Mouse (Mus musculus) hindbrain, embryonic 15.5 days (tissue): Measurements from ENCODE around the gene Ube2m. TPM values are rescaled to one million over a fixed set of nuclear protein-coding genes. Genes with fewer than 3 reads are reported as not detected.

Source experiments
- ATAC-seq: fragments of 200-750 bp; cut with Nextera tagmentation; 2 replicates; pipeline ENCODE4 v1.8.0; 2017; ENCODE audit warnings: low read depth, moderate number of reproducible peaks, moderate TSS enrichment; ENCODE audit not compliant: low FRiP score
- H3K27ac ChIP-seq: fragments of 300-500 bp; sonication (generic); replicated peaks from 2 replicates; pipeline ENCODE4 v1.5.1; 2015; ENCODE audit warnings: mild to moderate bottlenecking, inconsistent platforms
- H3K27me3 ChIP-seq: fragments of 300-500 bp; sonication (generic); 2 replicates; pipeline ENCODE4 v1.6.1; 2015; ENCODE audit warnings: control low read depth, inconsistent platforms
- H3K36me3 ChIP-seq: fragments of 300-500 bp; sonication (generic); 2 replicates; pipeline ENCODE4 v1.6.1; 2015; ENCODE audit warnings: control low read depth, inconsistent platforms
- H3K4me1 ChIP-seq: fragments of 300-500 bp; sonication (generic); replicated peaks from 2 replicates; pipeline ENCODE4 v1.6.1; 2015; ENCODE audit warnings: control low read depth, inconsistent platforms
- H3K4me2 ChIP-seq: fragments of 300-500 bp; sonication (generic); 2 replicates; pipeline ENCODE4 v1.6.1; 2015; ENCODE audit warnings: moderate library complexity, mild to moderate bottlenecking, inconsistent platforms
- H3K4me3 ChIP-seq: fragments of 300-500 bp; sonication (generic); 2 replicates; pipeline ENCODE4 v1.5.1; 2015; ENCODE audit warnings: mild to moderate bottlenecking, inconsistent platforms
- H3K9ac ChIP-seq: fragments of 300-500 bp; sonication (generic); 2 replicates; pipeline ENCODE4 v1.6.1; 2015; ENCODE audit warnings: inconsistent platforms
- H3K9me3 ChIP-seq: fragments of 300-500 bp; sonication (generic); 2 replicates; pipeline ENCODE4 v1.6.1; 2016; ENCODE audit warnings: control low read depth, inconsistent platforms
- WGBS: fragments of 180-500 bp; shearing (Covaris S2); methylation state at CpG from one replicate; pipeline ENCODE4 v1.1.7; 2015; 5-methylcytosine and 5-hydroxymethylcytosine counted together
- polyA plus RNA-seq: library from polyadenylated mRNA; unstranded; fragments of >200 nt; fragmentation: Nextera tagmentation; extraction: Ambion mirVana; gene quantifications from 2 replicates; pipeline ENCODE4 v1.2.1, GENCODE M21; 2015

Gene Ube2m
- polyA plus RNA-seq, 1 experiment from 2014 or later: 163 TPM

DNA sequence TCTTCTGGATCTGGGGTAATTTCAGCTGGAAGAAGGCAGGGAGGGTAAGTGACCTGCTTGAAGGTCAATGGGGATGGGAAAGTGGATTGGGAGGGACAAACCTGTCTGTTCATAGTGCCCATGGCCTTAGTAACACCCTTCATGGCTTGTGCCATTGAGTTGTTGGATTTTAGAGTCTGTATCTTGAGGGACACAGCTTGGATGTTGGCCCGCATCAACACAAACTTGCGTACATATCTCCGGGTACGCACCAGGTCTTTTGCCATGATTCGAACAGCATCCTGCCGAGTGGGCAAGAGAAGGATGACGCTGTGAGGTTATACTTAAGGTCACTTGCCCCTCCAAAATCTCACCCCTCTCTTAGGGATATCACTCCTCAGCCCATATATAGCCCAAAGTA is 5.5 kb downstream of the Ube2m start:
- H3K27me3 ChIP-seq: no peaks in the 10 kb centered on the region
- no peak overlapping the region for H3K27ac ChIP-seq
- no peak overlapping the region for H3K4me2 ChIP-seq
- peaks cover 37% of the 10 kb centered on the region for H3K4me1 ChIP-seq
- H3K9me3 ChIP-seq: no peaks in the 10 kb centered on the region
- no peak overlapping the region for H3K4me3 ChIP-seq
- no peak for ATAC-seq
- peaks cover 70% of the 10 kb centered on the region for H3K36me3 ChIP-seq
- no peak overlapping the region for H3K9ac ChIP-seq
- 93% methylated on average over 7 of the region's 7 CpGs for WGBS

DNA sequence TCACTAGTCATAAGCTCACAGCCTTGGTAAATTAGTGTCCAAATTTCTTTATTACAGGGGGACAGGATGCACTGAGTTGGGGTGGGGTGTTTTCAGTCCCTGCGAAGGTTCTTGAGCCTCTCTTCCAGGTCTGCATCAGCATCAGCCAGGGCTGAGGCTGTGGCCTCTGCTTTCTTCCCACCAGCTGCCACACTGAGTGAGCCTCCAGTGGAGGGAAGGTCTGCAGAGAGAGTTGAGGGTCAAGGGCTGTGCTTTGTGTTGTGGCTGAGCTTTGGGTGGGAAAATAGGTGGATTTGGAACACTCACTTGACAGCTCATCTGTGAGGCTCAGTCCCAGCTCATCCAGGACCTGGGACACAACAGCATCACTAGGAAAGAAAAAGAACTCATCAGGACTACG is 6.1 kb downstream of the Ube2m start:
- no peak overlapping the region for H3K4me2 ChIP-seq
- H3K9ac ChIP-seq: no peak overlapping the region

DNA sequence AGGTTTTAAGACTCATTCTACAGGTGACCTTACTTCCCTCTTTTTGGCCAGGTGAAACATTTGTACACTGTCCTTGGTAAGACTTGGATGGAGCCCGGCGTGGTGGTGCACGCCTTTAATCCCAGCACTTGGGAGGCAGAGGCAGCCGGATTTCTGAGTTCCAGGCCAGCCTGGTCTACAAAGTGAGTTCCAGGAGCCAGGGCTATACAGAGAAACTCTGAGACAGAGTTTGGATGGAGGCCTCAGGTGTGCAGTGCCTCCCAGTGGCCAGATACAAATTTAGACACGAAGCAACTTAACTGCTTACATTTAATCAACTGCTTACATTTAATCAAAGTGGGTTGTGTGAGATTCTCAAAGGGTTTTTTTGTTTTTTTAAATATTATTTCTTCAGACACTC is 7.0 kb downstream of the Ube2m start:
- Histone ChIP-seq H3K9ac (no peak overlapping the region), H3K4me3 (no peak overlapping the region), H3K36me3 (peaks cover 81% of the 10 kb centered on the region), H3K27ac (no peak overlapping the region), H3K27me3 (no peaks in the 10 kb centered on the region), H3K4me2 (no peak overlapping the region), H3K9me3 (no peaks in the 10 kb centered on the region), H3K4me1 (peaks cover 36% of the 10 kb centered on the region)
- WGBS: 74% methylated on average over 5 of the region's 5 CpGs
- ATAC-seq: no peak

More for the DNA sequence above, 6.1 kb downstream of the Ube2m start:
- no peak for ATAC-seq
- WGBS: 80% methylated on average over 2 of the region's 2 CpGs
- peaks cover 36% of the 10 kb centered on the region for H3K4me1 ChIP-seq
- no peak overlapping the region for H3K27ac ChIP-seq
- H3K27me3 ChIP-seq: no peaks in the 10 kb centered on the region
- H3K9me3 ChIP-seq: no peaks in the 10 kb centered on the region
- H3K36me3 ChIP-seq: peaks cover 76% of the 10 kb centered on the region
- H3K4me3 ChIP-seq: no peak overlapping the region

DNA sequence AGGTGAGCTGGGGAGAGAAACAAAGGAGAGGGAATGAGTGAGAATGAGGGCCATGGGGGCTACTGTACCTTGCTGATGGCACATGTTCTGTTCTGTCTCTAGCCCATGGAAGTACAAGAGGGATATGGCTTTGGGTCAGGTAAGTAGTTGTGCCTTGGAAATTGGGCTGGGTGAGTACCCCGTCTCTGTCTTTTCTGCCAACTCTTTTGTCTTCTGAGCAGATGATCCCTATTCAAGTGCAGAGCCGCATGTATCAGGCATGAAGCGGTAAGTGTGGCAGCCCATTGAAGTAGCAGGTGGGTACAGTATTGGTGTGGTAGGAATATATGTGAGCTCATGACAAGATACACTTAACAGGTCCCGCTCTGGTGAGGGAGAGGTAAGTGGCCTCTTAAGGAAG is 9.1 kb downstream of the Ube2m start:
- 87% methylated on average over 4 of the region's 4 CpGs for WGBS
- ATAC-seq: no peak
- H3K9me3 ChIP-seq: no peaks in the 10 kb centered on the region
- no peak overlapping the region for H3K4me2 ChIP-seq
- no peak overlapping the region for H3K4me3 ChIP-seq
- H3K27me3 ChIP-seq: no peaks in the 10 kb centered on the region
- no peak overlapping the region for H3K27ac ChIP-seq
- H3K36me3 ChIP-seq: peaks cover 69% of the 10 kb centered on the region
- peaks cover 30% of the 10 kb centered on the region for H3K4me1 ChIP-seq
- no peak overlapping the region for H3K9ac ChIP-seq

DNA sequence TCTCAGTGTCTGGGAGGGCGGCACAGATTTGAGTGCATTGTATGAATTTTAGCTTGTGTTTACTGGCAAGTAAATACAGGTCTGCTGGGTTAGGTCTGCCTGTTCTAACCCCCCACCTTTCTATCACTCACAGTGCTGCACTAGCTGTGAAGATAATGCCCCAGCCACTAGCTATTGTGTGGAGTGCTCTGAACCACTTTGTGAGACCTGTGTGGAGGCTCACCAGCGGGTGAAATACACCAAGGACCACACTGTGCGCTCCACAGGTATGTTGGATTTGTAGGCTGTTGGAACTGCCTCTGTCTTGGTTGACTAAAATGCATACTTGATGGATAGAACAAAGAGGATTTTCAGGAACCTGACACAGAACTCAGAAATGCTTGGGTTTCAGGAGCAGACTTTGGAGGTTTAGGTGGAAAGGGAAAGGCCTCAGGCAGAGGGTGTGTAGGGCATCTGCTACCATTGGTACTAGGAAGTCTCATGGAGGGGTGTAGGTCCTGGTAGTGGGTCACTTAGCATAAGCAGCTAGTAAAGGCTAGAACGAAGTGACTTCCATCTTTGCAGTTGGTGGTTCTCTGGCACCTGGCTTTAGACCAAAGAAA is 12.5 kb downstream of the Ube2m start:
- Histone ChIP-seq H3K9ac (peak overlapping the region; percentile 94), H3K27ac (peak overlapping the region; percentile 99), H3K36me3 (peaks cover 46% of the 10 kb centered on the region), H3K9me3 (no peaks in the 10 kb centered on the region), H3K4me3 (peak overlapping the region; percentile 87), H3K4me1 (peaks cover 29% of the 10 kb centered on the region), H3K4me2 (peak overlapping the region; percentile 98), H3K27me3 (no peaks in the 10 kb centered on the region)
- ATAC-seq: no peak
- WGBS: 25% methylated on average over 4 of the region's 4 CpGs

DNA sequence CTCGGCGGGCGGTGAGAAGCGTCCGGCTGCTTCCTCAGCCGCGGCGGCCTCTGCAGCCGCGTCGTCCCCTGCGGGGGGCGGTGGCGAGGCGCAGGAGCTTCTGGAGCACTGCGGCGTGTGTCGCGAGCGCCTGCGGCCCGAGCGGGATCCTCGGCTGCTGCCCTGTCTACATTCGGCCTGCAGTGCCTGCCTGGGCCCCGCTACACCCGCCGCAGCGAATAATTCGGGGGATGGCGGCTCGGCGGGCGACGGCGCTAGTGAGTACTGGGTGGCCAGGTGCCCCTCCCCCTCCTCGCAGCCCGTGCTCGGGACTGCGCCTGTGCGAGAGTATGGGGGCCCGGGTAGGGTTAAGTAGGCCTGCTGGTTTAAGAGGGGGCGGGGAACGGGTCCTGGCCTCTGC is 13.3 kb downstream of the Ube2m start:
- H3K36me3 ChIP-seq: peaks cover 37% of the 10 kb centered on the region
- peak; percentile 52 for ATAC-seq
- peaks cover 29% of the 10 kb centered on the region for H3K4me1 ChIP-seq
- peak overlapping the region; percentile 99 for H3K27ac ChIP-seq
- WGBS: under 1% methylated on average over 44 of the region's 44 CpGs
- H3K4me3 ChIP-seq: peak overlapping the region; percentile 87
- H3K27me3 ChIP-seq: no peaks in the 10 kb centered on the region
- peak overlapping the region; percentile 98 for H3K4me2 ChIP-seq
- H3K9me3 ChIP-seq: no peaks in the 10 kb centered on the region
- peak overlapping the region; percentile 94 for H3K9ac ChIP-seq

DNA sequence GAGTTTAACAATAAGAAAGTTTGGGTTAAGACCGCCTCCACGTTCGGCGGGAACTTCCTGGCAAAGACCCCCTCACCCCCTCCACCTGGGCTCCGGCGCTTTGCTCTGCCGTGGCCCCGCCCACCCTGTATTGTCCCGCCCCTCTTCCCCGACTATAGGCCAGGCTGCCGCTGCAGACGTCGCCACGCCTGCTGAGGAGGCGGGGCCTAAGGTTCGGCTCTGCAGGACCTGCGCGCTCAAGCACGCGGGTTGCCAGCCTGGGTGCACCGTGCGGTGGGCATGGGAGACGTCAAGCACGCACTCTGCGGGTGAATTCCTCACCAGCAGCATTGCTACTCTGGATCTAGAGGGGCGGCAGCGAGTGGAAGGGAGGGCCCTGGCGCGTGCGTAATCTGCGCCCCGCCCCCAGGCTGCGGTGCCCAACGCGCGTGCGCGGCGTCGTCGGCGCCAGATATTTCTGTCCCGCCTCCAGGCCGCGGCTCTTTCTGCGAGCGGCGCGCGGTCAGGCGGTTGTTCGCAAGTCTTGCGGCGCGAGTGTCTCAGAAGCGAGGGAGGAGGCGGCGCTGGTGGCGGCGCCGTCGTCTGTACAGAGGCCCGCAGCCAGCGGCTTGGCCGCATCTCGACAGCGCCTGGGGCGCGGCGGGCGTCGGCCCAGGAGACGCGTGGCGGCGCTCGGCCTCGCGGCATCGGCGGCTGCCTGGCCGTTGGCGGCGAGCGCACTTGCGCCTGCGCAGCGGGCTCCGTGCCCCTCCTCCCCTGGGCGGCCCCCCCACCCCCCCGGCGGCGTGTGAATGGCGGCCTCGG is 13.9 kb downstream of the Ube2m start:
- Histone ChIP-seq H3K9me3 (no peaks in the 10 kb centered on the region), H3K4me3 (peak overlapping the region; percentile 87), H3K9ac (peak overlapping the region; percentile 94), H3K27ac (peak overlapping the region; percentile 99), H3K36me3 (peaks cover 31% of the 10 kb centered on the region), H3K27me3 (no peaks in the 10 kb centered on the region), H3K4me1 (peaks cover 29% of the 10 kb centered on the region), H3K4me2 (peak overlapping the region; percentile 98)
- peak; percentile 91 for ATAC-seq
- WGBS: under 1% methylated on average over 86 of the region's 95 CpGs

DNA sequence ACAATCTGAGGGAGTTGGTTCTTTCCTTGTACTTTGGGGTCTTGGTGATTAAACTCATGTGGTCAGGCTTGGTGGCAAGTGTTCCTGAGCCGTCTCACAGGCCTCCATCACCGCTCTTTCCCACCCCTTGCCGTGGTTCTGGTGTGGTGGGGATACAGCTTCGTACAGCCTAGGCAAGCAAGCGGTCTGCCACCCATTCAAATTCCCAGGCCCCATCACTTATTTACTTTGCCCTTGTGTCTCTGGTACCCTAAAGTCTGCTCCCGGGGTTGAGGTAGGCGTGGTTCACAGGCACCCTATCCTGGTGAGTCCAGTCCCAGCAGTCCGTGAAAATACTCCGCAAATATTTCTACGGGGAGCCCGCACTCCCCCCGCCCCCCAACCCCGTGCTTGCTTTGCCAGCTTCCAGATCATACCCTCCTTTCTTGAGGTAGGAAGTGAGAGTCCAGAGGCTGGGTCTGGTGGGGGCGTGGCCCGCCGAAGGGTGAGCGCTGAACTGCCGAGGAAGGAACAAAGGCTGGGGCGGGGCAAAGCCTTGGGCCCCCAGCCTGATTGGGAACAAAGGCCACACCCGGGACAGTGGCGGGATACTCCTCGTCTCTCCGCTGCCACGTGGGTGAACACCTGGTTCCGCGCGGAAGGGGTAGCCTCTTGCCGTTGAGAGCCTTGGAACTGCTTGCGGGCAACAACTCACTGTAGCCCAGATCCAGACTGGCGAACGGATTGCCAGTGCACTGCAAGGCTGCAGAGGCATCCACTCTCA is 15.1 kb downstream of the Ube2m start:
- H3K36me3 ChIP-seq: peaks cover 19% of the 10 kb centered on the region
- peak; percentile 50 for ATAC-seq
- H3K9ac ChIP-seq: peak overlapping the region; percentile 94
- WGBS: 2% methylated on average over 30 of the region's 31 CpGs
- peak overlapping the region; percentile 98 for H3K4me2 ChIP-seq
- peak overlapping the region; percentile 99 for H3K27ac ChIP-seq
- H3K27me3 ChIP-seq: no peaks in the 10 kb centered on the region
- peaks cover 29% of the 10 kb centered on the region for H3K4me1 ChIP-seq
- peak overlapping the region; percentile 87 for H3K4me3 ChIP-seq
- no peaks in the 10 kb centered on the region for H3K9me3 ChIP-seq

DNA sequence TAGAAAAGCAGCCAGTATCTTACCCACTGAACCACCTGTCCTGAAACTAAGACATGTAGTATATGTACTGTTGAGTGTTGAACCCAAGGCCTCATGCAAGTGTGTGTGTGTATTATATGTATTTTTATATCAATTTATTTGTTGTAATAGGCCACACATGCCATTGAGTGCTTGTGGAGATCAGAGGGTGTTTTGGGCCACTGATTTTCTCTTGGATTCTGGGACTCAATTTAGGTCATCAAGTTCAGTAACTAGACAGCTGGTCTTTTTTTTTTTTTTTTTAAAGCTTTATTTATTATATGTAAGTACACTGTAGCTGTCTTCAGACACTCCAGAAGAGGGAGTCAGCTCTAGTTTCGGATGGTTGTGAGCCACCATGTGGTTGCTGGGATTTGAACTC is 22.9 kb downstream of the Ube2m start:
- Histone ChIP-seq H3K27me3 (no peaks in the 10 kb centered on the region), H3K4me1 (peaks cover 6% of the 10 kb centered on the region), H3K9ac (no peak overlapping the region), H3K4me2 (no peak overlapping the region), H3K4me3 (no peak overlapping the region), H3K27ac (no peak overlapping the region), H3K9me3 (no peaks in the 10 kb centered on the region), H3K36me3 (no peaks in the 10 kb centered on the region)
- ATAC-seq: no peak
- WGBS: 81% methylated on average over 1 of the region's 1 CpGs

DNA sequence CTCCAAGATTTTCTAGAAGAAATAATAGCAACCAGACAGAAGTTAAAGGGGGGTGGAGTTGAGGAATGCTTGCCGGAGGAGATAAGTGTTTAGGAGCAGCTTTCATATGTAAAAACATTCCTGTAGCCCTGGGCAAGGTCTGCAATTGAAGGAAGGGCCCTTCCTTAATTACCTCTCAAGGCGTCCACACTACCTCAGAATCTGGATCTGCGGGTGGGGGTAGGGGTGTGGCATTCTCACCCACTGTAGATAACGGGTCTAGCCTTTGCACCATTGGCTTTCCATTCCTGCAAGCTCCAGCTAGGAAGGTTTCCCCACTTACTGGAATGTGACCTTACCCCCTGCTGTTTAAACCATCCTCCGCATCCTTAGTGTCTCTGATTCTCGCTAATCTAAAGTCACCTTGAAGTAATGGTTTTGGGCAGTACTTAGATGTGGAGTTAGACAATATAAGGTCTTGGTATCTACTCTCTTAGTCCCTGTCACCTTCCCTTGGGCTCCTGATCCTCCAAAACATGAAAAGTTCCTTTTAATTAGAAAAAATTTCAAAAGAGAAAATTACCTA is 23.7 kb downstream of the Ube2m start:
- Histone ChIP-seq H3K9ac (no peak overlapping the region), H3K27ac (no peak overlapping the region), H3K4me2 (no peak overlapping the region), H3K4me1 (peaks cover 7% of the 10 kb centered on the region), H3K27me3 (no peaks in the 10 kb centered on the region), H3K36me3 (no peaks in the 10 kb centered on the region), H3K9me3 (no peaks in the 10 kb centered on the region), H3K4me3 (no peak overlapping the region)
- no peak for ATAC-seq
- WGBS: 30% methylated on average over 6 of the region's 6 CpGs

DNA sequence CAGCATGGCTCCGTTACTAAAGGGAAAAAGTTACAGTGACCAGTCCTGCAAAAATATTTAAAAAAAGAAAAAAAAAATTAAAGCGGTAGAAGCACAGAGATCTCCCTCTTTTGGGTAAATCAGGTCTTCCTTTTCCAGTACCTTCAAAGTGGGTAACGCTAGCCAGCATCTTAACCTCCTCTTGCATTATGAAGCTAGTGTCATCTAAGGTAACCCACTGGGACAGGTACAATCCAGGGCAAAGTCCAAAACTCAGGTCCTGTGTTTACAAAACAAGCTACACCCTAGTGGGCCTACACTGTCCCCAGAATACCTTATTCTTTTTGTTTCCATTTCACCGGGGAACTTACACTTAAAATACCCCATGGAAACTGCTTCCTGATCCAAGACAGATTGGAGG is 24.4 kb downstream of the Ube2m start:
- WGBS: 70% methylated on average over 4 of the region's 4 CpGs
- Histone ChIP-seq H3K36me3 (no peaks in the 10 kb centered on the region), H3K4me3 (no peak overlapping the region), H3K4me2 (no peak overlapping the region), H3K27me3 (no peaks in the 10 kb centered on the region), H3K9ac (no peak overlapping the region), H3K4me1 (peaks cover 11% of the 10 kb centered on the region), H3K27ac (no peak overlapping the region), H3K9me3 (no peaks in the 10 kb centered on the region)
- no peak for ATAC-seq
